Mouse (Mus musculus) frontal cortex, postnatal 14 days (tissue): ENCODE data around the gene Btbd6.

Experiments
- DNase-seq, 2 experiments: peaks; one replicate each; pipeline ENCODE4 v3.0.0; 2022; ENCODE audit warnings: low spot score in 2 of 2

Btbd6 gene

GRCm38 (mm10) chr12:112952926-112953565, 23.2 kb upstream of the Btbd6 start:
- DNase-seq = no peak

GRCm38 (mm10) chr12:112955800-112956199, 20.5 kb upstream of the Btbd6 start:
- peak; percentile 62 to 73 for DNase-seq

- DNase-seq = no peak
Observed at GRCm38 (mm10) chr12:112958303-112958702, 18.0 kb upstream of the Btbd6 start.

- DNase-seq = no peak
Observed at GRCm38 (mm10) chr12:112959421-112959820, 16.9 kb upstream of the Btbd6 start.

- DNase-seq = no peak
Observed at GRCm38 (mm10) chr12:112961428-112961827, 14.9 kb upstream of the Btbd6 start.

- DNase-seq = no peak
Observed at GRCm38 (mm10) chr12:112961872-112962271, 14.4 kb upstream of the Btbd6 start.

GRCm38 (mm10) chr12:112965783-112966182, 10.5 kb upstream of the Btbd6 start:
- DNase-seq = no peak

- DNase-seq = no peak
Observed at GRCm38 (mm10) chr12:112968943-112969342, 7.3 kb upstream of the Btbd6 start.

- no peak for DNase-seq
Observed at GRCm38 (mm10) chr12:112969616-112970015, 6.7 kb upstream of the Btbd6 start.

GRCm38 (mm10) chr12:112974736-112975135, 1.5 kb upstream of the Btbd6 start:
- no peak for DNase-seq

GRCm38 (mm10) chr12:112977156-112977555, 874 bp downstream of the Btbd6 start:
- DNase-seq = no peak

GRCm38 (mm10) chr12:112982031-112982430, 5.7 kb downstream of the Btbd6 start:
- DNase-seq = no peak

- no peak for DNase-seq
Observed at GRCm38 (mm10) chr12:112985346-112985745, 9.1 kb downstream of the Btbd6 start.

- no peak for DNase-seq
Observed at GRCm38 (mm10) chr12:112987877-112988276, 11.6 kb downstream of the Btbd6 start.

- DNase-seq = no peak
Observed at GRCm38 (mm10) chr12:112990706-112991405, 14.6 kb downstream of the Btbd6 start.

- DNase-seq = no peak
Observed at GRCm38 (mm10) chr12:112991444-112991843, 15.2 kb downstream of the Btbd6 start.

GRCm38 (mm10) chr12:112994153-112994552, 17.9 kb downstream of the Btbd6 start:
- no peak for DNase-seq

- DNase-seq = peak in 1 of 2 experiments; percentile 48
Observed at GRCm38 (mm10) chr12:112999569-113000293, 23.4 kb downstream of the Btbd6 start.

- peak; percentile 90 to 91 for DNase-seq
Observed at GRCm38 (mm10) chr12:113000294-113001132, 24.2 kb downstream of the Btbd6 start, which contains the start of gene Brf1. TSS of gene Brf1 (minus strand) at chr12:113000704.

GRCm38 (mm10) chr12:113001133-113001474, 24.8 kb downstream of the Btbd6 start:
- no peak for DNase-seq

- no peak for DNase-seq
Observed at GRCm38 (mm10) chr12:113002667-113003066, 26.4 kb downstream of the Btbd6 start.

GRCm38 (mm10) chr12:113004011-113004410, 27.7 kb downstream of the Btbd6 start:
- DNase-seq = no peak
